Mouse (Mus musculus): ENCODE measurements around the gene Disc1.

DNA sequence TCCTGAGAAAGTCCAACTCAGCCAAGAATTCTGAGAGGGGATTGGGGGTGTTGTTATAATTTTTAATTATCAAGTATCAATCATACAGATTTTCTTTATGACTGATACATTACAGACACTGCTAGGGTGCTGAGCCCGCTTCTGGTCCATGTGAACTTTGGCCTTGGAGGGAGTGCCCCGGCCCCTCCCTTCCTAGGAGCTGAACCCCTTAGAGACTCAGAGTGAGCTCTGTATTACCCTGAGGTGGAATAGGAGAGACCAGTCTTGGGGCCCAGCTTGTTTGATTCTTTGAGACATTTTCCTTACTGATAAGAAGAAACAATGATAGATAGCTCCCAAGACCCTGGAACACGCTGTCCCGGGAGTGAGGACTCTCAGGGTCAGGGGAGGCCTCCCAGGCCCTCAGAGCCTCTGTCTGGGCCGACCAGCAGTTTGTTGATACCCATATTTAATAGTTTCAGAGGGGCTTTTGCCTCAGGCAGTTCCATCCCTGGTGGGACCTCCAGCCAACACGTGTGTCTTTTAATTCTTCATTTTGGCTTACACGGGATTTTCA is 192.8 kb downstream of the Disc1 start:
- no peak for TF ChIP-seq CTCF (IDR thresholded peaks at IDR 0.05)
- no peak for TF ChIP-seq EP300 (IDR thresholded peaks at IDR 0.05)
